Comparison of ENCODE assay signal across 8 mouse cellular contexts in genomic region chr1:39367601-39368266, GRCm38 (mm10). TPM values are rescaled to one million over a fixed set of nuclear protein-coding genes. Genes with fewer than 3 reads are reported as not detected.
A peak's percentile ranks its signal among the peaks of the same experiment; 100 is the strongest.
DNase-seq lines count a peak whose midpoint lies in the region; ATAC-seq and TF ChIP-seq lines count a peak whose summit lies in the region.

TSS of gene Rpl31 (plus strand) at chr1:39367842.

- peak within 1 kb of the TSS; percentile 100 for H3K4me3 ChIP-seq in bone marrow, adult 2 months (replicated peaks; ENCODE audit: control insufficient read depth, low read depth, low read length)
- peak within 1 kb of the TSS; percentile 81 for H3K4me3 ChIP-seq in embryonic facial prominence, embryonic 15.5 days (replicated peaks)
- H3K4me3 ChIP-seq in limb, embryonic 14.5 days (replicated peaks; ENCODE audit: low read length) = peak within 1 kb of the TSS; percentile 78
- H3K4me3 ChIP-seq in midbrain, postnatal 0 days (ENCODE audit: low read depth, low read length) = peak within 1 kb of the TSS; percentile 77

- peaks cover 34% of the 10 kb centered on the region for H3K36me3 ChIP-seq in embryonic facial prominence, embryonic 15.5 days
- H3K36me3 ChIP-seq in limb, embryonic 14.5 days (ENCODE audit: control insufficient read depth, insufficient read depth, low read length) = peaks cover 39% of the 10 kb centered on the region
- peaks cover 26% of the 10 kb centered on the region for H3K36me3 ChIP-seq in midbrain, postnatal 0 days (ENCODE audit: insufficient read depth, low read length)

- no peaks in the 10 kb centered on the region; the same call in 1 of the 2 replicates for H3K4me1 ChIP-seq in bone marrow, adult 2 months (ENCODE audit: control insufficient read depth, insufficient read depth, low read length)
- H3K4me1 ChIP-seq in embryonic facial prominence, embryonic 15.5 days = peaks cover 18% of the 10 kb centered on the region
- H3K4me1 ChIP-seq in limb, embryonic 14.5 days (ENCODE audit: control insufficient read depth, insufficient read depth, low read length) = peaks cover 11% of the 10 kb centered on the region
- H3K4me1 ChIP-seq in midbrain, postnatal 0 days (ENCODE audit: insufficient read depth, low read length) = peaks cover 11% of the 10 kb centered on the region

- peak within 1 kb of the TSS; percentile 91 for H3K9ac ChIP-seq in embryonic facial prominence, embryonic 15.5 days
- peak within 1 kb of the TSS; percentile 97 for H3K9ac ChIP-seq in limb, embryonic 14.5 days (ENCODE audit: low read depth, low read length, severe bottlenecking)
- H3K9ac ChIP-seq in midbrain, postnatal 0 days (replicated peaks; ENCODE audit: low read length, poor library complexity, severe bottlenecking) = peak within 1 kb of the TSS; percentile 93

- peak; percentile 86; the same call in 1 of the 2 replicates for TF ChIP-seq POLR2A in bone marrow, adult 2 months (IDR thresholded peaks at IDR 0.05; ENCODE audit: borderline replicate concordance, control insufficient read depth, low read depth, low read length)
- TF ChIP-seq POLR2A in limb, embryonic 14.5 days (IDR thresholded peaks at IDR 0.05; ENCODE audit: borderline replicate concordance, extremely low read depth, insufficient read depth, insufficient read length) = peak; percentile 62; the same call in 1 of the 2 replicates

- H3K4me2 ChIP-seq in embryonic facial prominence, embryonic 15.5 days (replicated peaks) = peak within 1 kb of the TSS; percentile 72
- peak within 1 kb of the TSS; percentile 80 for H3K4me2 ChIP-seq in limb, embryonic 14.5 days (replicated peaks; ENCODE audit: low read depth, low read length, severe bottlenecking)
- peak within 1 kb of the TSS; percentile 83 for H3K4me2 ChIP-seq in midbrain, postnatal 0 days (ENCODE audit: low read depth, low read length, poor library complexity, severe bottlenecking)

- DNase-seq in 416B (ENCODE audit: low read depth) = peak; percentile 96
- peak; percentile 99 for DNase-seq in heart, adult 8-10 months (ENCODE audit: low spot score)
- DNase-seq in kidney, adult 9 months = peak; percentile 99
- peak; percentile 98 for DNase-seq in limb, embryonic 14.5 days (ENCODE audit: low spot score)
- DNase-seq in midbrain, postnatal 0 days (ENCODE audit: low spot score) = peak; percentile 97
- peak; percentile 91 to 92 for DNase-seq in spleen, postnatal 14 days (ENCODE audit: low spot score in 2 of 2)

- H3K27ac ChIP-seq in bone marrow, adult 2 months (ENCODE audit: control insufficient read depth, insufficient read depth, low read depth, low read length, poor library complexity) = peak within 1 kb of the TSS; percentile 91
- peak within 1 kb of the TSS; percentile 95 for H3K27ac ChIP-seq in embryonic facial prominence, embryonic 15.5 days (replicated peaks)
- peak within 1 kb of the TSS; percentile 86 for H3K27ac ChIP-seq in limb, embryonic 14.5 days (replicated peaks; ENCODE audit: low read depth, low read length)
- H3K27ac ChIP-seq in midbrain, postnatal 0 days (ENCODE audit: low read depth, low read length) = peak within 1 kb of the TSS; percentile 91

- peak; percentile 99 for ATAC-seq in embryonic facial prominence, embryonic 15.5 days (ENCODE audit: insufficient number of reproducible peaks, low FRiP score, low TSS enrichment, low read depth)
- peak; percentile 99 for ATAC-seq in limb, embryonic 14.5 days (ENCODE audit: low FRiP score, low read depth)
- peak; percentile 99 for ATAC-seq in midbrain, postnatal 0 days (ENCODE audit: low FRiP score)

- no peaks in the 10 kb centered on the region for H3K27me3 ChIP-seq in embryonic facial prominence, embryonic 15.5 days
- no peaks in the 10 kb centered on the region for H3K27me3 ChIP-seq in limb, embryonic 14.5 days (ENCODE audit: control insufficient read depth, insufficient read depth, low read length)
- H3K27me3 ChIP-seq in midbrain, postnatal 0 days (ENCODE audit: insufficient read depth, low read length) = no peaks in the 10 kb centered on the region

- WGBS in bone marrow, adult 2 months = under 1% methylated on average over 62 of the region's 62 CpGs
- WGBS in embryonic facial prominence, embryonic 15.5 days = under 1% methylated on average over 62 of the region's 62 CpGs
- WGBS in limb, embryonic 14.5 days = under 1% methylated on average over 59 of the region's 62 CpGs
- WGBS in midbrain, postnatal 0 days = under 1% methylated on average over 62 of the region's 62 CpGs

- TF ChIP-seq CTCF in bone marrow, adult 2 months (IDR thresholded peaks at IDR 0.05; ENCODE audit: control insufficient read depth, insufficient read depth, low read length) = 0 out of 2 replicates have a peak, but pooled peaks have one; percentile 6
- TF ChIP-seq CTCF in midbrain, postnatal 0 days (IDR thresholded peaks at IDR 0.05) = no peak

- no peaks in the 10 kb centered on the region for H3K9me3 ChIP-seq in embryonic facial prominence, embryonic 15.5 days (replicated peaks)
- H3K9me3 ChIP-seq in limb, embryonic 14.5 days (ENCODE audit: control insufficient read depth, low read length) = no peaks in the 10 kb centered on the region
- no peaks in the 10 kb centered on the region for H3K9me3 ChIP-seq in midbrain, postnatal 0 days (ENCODE audit: low read length)

RNA-seq across cellular contexts. Expression of gene Rpl31, which starts in this region (rescaled TPM):
- 1,170 and 2,169 TPM in 2 replicates for polyA plus RNA-seq in bone marrow, adult 2 months (2011; ENCODE audit: insufficient read depth, insufficient read length, low replicate concordance, missing spikeins)
- polyA plus RNA-seq in embryonic facial prominence, embryonic 15.5 days (2015; fragmentation: Nextera tagmentation; extraction: Ambion mirVana) = 525 and 532 TPM in 2 replicates
- total RNA-seq in heart, adult 8-10 months (2022) = 100 to 1,000 TPM; 470 to 601 (median 547) TPM
- 1,032 and 2,613 TPM in 2 replicates for polyA plus RNA-seq in limb, embryonic 14.5 days (2012; rRNA removed)
- polyA plus RNA-seq in limb, embryonic 14.5 days (2014; fragmentation: Nextera tagmentation; extraction: Ambion mirVana) = 734 and 802 TPM in 2 replicates
- total RNA-seq in midbrain, postnatal 0 days (2014; rRNA removed) = 273 and 342 TPM in 2 replicates
- 346 and 367 TPM in 2 replicates for polyA plus RNA-seq in midbrain, postnatal 0 days (2015; fragmentation: Nextera tagmentation; extraction: Ambion mirVana)

Comparison
In these comparisons a context has a peak if more than half of its experiments do, and no peak if none do; other contexts are left out.
1. Peak in every context shown above with its lines: DNase-seq, ATAC-seq, H3K4me3 ChIP-seq and H3K27ac ChIP-seq.